Mouse (Mus musculus): ENCODE measurements around the gene Akna.

Akna gene

DNA sequence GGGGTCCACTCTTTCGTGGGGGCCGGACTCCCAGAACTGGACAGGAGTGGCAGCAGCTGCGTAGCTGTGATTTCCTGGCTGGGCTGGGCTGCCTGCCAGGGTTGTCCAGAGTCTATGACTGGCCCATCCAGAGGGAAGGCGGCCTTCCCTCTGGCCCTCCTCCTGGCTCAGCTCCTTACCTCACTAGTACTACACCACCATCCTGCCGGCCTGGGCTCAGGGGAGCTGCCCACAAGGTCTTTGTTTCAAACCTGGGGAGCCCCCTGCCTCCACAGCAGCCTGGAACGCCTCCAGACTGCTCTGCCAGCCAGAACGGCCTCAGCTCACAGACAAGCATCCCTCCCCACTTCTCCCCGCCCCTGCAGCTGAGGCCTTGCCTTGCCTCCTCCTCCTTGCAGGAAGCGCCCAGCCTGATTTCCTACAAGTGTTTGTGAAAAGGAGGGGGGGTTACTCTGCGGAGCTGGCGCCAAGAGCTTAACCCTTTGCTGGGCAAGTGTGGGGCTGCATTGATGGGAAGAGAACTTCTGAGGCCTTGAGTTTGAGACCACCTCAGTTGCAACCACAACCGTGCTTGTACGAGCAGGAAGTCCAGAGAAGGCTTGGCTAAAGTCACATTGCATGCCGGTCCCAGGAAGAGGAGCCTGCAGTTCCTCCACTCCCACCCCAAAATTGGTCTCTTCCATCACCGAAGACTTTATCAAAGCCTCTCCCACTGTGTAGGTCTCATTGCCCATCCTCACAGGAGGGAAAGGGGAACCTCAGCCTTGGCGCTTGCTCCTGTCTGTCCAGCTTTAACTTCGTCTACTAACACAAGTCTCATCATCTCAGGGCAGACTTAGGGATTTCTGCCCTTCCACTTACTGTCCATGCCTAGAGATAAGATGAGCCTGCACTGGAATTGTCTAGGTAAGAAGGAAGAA lies at the start of gene Akna:
Akna (minus strand) TSS at position 315 of the 920 bp plus-strand sequence.
- DNase-seq (ENCODE audit: extremely low read depth, insufficient read length, low spot score) = peak; percentile 96

DNA sequence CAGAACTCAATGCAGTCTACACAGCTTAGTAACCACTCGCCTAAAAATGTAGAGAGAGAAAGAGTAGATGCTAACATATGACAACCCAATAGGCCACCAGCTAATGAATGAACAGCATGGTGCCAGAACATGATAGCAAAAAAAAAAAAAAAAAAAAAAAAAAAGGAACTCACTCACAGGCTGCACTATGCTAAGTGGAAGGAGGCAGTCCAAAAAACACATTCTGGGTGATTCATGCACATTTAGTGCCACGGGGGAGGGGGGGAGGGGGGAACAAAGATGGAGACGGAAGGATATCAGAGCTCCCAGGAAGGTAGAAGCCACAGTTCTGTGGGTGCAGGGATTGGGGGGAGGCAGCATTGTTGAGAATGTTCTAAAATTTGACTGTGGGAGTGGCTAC lies 49.4 kb upstream of the Akna start:
- no peak for DNase-seq (ENCODE audit: extremely low read depth, insufficient read length, low spot score)

DNA sequence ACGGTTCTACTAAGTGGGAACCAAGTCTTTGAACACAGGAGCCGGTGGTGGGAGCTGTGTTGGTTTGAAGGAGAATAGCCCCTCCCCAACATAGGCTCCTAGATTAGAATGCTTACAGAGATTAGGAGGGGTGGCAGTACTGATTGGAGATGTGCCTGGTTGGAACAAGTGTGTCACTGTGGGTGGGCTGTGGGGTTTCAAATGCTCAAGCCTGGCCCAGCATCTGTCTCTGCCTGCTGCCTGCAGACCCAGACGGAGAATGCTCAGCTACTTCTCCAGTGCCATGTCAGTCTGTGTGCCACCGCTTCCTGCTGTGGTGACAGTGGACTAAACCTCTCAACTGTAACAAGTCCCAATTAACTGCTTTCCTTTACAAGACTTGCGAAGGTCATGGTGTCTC lies 47.4 kb upstream of the Akna start:
- no peak for DNase-seq (ENCODE audit: extremely low read depth, insufficient read length, low spot score)

DNA sequence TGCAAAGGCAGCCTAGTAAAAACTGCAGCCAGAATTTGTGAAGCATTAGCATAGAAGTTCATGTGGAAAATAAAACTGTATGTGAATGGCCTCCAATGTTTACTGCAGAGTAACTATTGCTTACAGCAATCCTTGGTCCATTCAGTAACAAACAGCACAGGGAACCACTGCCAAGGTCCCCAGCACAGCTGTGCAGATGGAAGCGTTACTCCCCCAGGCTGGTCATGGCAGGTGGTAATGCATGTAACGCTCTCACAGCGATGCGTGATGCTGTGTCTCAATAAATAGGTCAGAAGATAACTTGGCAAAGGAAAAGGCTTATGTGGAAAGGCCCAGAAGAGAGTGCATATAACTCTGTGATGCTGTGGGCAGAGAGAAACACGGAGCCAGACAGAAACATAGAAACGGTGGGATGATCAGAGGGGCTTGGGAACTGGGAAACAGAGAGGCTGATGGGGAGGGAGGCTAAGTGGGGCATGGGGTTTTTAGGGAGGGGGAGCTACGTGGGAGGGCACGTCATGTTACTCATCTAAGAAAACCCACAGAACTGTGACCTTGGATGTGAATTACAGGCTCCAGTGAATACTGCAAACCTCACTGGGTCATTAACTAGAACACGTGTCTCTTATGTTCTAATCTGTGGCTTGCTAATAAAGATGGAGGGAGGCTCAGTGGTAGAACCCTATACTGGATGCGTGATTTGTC lies 41.4 kb upstream of the Akna start:
- DNase-seq (ENCODE audit: extremely low read depth, insufficient read length, low spot score) = no peak

DNA sequence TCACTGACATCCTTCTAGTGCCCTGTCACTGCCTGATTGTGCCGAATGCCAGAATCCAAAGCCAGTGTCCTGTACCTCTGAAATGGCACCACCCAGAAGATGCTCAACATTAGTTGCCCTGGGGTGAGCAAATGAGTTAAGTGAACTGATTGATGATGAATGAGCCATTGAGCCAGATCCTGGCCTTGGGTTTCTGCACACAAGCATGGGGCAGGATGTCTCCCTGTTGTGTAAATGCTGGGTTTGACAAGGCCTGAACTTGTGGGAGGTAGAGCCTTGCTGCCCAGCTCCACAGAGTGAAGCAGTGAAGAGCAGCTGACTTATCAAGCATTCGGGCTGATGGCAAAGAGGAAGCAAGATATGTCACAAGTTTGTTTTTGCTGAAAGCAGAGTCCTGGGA lies 39.9 kb upstream of the Akna start:
- no peak for DNase-seq (ENCODE audit: extremely low read depth, insufficient read length, low spot score)

DNA sequence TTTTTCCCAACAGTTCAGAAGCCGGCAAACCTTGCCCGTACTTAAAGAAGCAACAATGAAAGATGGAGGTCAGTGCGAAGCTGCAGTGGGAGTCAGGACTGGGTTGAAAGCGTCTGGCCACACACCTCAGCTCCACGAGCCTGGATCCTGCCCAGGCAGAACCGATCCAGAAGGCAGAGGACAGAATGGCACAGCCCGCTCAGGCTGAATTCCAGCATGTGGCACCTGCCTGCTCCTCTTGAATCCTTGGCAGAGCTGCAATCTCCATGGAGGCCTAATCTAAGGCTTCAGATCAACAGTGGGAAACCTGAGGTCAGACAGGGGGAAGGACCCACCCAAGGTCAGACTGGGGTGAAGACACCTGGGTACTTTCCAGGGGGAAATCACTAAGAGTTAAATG lies 38.5 kb upstream of the Akna start:
- DNase-seq (ENCODE audit: extremely low read depth, insufficient read length, low spot score) = no peak

DNA sequence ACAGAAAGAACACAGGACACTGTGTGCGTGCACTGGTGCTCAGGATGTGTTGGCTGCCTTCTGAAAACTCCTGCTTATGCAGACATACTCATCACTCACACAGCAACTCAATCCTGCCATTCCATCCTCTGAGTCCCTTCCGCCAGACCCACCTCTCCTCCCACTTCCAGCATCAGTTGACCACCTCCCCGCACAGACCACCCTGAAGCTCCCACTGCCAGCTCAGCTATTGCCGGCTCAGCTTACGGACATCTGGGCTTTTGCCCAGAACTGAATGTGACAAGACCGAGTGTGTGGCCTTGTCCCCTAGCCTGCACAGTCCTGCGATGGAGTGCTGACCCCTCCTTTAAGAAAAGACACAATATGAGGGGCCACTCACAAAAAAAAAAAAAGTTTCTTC lies 37.1 kb upstream of the Akna start:
- DNase-seq (ENCODE audit: extremely low read depth, insufficient read length, low spot score) = no peak

DNA sequence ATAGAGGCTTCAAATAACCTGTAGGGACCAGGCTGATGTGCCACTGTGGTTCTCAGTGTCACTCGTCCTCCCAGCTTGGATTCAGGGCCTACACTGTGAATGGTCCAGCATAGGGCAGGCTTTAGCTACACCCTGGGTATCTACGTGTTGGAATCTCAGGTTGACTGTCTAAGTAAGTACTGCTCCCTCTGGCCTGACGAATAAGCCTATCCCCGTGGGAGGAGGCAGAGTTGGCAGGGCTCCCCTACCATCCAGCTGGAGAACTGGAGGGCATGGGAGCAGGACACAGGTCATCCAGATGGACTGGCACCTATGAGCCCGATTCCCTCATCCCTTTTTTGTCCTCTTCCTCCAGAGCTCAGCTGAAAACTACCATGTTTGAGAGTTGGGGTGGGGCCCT lies 34.8 kb upstream of the Akna start:
- DNase-seq (ENCODE audit: extremely low read depth, insufficient read length, low spot score) = no peak

DNA sequence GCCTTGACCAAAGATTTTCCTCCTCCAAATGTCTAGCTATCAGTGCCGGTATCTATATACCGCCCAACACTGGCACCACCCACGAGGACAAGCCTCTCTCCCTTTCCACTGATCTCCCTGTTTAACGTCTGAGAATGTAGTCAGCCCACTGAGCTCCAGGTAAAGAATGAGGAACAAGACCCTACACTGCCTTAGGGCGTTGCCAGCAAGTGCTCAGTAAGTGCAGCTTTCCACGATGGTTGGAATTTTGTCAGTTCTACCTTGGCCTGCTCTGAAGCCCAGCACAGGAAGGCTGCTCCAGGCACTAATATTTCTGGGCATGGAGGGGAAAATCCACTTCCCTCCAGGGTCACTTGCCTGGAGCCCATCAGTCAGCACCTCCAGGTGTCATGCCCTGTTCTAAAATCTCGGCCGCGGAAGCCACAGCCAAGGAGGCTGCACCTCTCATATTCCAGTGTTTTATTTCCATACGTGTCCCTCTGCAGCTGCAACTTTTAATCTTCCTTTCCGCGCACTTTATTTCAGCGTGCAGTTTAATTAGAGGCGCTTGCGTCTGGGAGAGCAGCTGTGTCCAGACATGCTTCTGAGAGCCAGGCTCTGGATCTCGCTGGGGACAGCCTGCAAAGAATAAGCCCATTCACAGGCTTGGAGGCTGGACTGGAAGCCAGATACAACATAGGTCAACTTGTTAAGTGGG lies 34.1 kb upstream of the Akna start:
- DNase-seq (ENCODE audit: extremely low read depth, insufficient read length, low spot score) = no peak

DNA sequence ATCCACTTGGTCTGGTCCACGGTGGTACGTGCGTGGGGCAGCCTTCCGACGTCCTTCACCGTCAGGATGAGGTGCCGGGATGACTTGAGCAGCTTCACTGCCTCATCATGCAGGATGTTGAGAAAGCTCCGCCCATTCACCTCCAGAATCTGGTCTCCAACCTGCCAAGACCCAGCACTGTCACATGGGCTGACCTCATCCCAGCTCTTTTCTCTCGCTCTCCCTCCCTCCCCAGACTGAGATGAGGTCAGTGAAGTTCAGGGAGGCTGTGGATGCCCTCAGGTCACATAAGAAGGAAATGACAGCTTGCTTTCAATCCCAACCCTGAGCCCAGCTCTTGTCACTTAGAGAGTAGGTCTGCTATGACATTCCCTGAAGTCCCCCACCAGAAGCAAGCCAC lies 32.2 kb upstream of the Akna start:
- no peak for DNase-seq (ENCODE audit: extremely low read depth, insufficient read length, low spot score)

DNA sequence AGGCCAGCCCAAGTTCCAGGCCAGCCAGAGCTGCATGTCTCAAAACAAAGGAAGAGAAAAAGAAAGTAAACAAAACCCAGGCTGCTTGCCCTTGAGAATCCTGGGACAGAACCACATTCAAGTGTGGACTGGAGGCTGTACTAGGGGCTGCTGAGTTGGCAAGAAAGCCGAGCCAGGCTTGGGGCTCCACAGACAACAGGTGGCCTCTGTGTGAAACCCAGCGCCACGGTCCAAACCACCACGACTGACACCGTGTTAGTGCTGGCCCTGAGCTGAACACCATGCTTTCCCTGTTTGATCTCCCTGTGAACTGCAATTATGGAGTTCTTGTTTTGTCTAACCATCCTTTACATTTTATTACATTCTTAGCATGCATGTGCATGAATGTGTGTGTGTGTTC lies 27.9 kb upstream of the Akna start:
- DNase-seq (ENCODE audit: extremely low read depth, insufficient read length, low spot score) = no peak

DNA sequence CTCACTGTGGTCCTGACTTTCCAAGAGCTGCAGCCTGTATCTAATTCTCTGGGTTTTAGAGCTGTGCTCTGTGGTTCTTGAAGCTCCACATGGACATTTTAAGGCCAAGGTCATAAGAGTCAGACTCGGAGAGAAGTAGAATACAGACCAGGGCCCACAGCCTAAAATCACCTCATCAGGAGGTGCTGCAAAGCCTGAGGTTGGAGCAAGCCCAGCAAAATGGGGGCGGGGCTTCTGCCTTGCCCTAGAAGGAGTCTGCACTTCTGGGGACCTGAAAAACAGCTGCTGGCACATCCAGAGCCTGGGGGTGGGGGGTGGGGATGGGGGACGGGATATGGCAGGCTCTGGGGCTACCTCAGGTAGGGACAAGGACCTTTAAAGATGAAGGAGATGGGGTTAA lies 27.2 kb upstream of the Akna start:
- DNase-seq (ENCODE audit: extremely low read depth, insufficient read length, low spot score) = no peak

DNA sequence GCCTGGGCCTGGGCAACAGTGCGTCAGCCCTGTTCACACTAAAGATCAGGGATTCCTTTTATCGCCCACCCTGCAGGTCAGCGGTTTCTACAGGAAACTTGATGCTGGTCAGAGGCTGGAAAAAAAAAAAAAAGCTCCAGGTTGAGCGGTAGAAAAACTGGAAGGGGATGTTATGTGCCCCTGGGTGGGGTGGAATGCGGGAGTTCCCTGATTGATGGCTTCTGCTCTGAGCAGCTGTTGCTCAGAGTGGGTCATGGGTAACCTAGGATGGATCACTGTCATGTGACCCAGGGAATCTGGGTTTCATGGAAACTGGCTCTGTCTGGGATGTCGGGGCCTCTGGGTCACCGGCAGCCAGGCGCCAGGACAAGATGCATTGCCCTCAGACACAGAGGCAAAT lies 23.2 kb upstream of the Akna start:
- no peak for DNase-seq (ENCODE audit: extremely low read depth, insufficient read length, low spot score)

DNA sequence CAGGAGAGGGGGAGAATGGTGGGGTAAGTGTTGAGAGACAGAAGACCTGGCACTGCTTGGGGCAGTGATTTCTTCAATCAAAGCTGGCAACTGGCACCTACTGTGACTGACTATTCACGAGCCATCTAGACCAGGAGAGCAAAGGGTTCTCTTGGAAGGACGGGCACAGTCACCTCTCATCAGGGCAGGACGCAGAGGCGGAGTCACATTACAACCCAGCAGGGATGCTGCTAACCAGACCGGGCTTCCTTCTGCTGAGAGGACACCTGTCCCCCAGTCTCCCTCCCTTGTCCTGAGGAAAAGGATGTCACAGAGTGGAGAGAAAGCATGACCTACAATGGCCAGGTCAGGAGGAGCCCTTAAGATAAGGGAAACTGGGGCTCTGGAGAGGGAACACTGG lies 20.7 kb upstream of the Akna start:
- DNase-seq (ENCODE audit: extremely low read depth, insufficient read length, low spot score) = no peak

DNA sequence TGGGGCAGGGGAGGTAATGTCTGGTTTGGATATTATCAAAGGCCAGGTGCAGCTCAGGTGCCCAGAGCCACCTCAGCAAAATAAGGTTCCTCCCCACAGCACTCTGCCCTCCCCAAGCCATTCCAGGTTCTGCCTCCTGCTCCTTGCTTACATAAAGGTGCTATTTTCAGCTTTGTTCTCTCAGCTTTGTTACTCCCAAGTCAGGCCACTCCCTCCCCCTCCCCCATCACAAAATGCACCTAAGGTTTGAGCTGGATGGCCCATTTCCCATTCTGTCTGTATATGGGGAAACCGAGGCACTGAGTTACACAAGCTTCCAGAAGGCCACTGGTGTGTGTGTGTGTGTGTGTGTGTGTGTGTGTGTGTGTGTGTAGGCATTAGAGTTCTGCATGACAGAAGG lies 20.1 kb upstream of the Akna start:
- DNase-seq (ENCODE audit: extremely low read depth, insufficient read length, low spot score) = no peak

DNA sequence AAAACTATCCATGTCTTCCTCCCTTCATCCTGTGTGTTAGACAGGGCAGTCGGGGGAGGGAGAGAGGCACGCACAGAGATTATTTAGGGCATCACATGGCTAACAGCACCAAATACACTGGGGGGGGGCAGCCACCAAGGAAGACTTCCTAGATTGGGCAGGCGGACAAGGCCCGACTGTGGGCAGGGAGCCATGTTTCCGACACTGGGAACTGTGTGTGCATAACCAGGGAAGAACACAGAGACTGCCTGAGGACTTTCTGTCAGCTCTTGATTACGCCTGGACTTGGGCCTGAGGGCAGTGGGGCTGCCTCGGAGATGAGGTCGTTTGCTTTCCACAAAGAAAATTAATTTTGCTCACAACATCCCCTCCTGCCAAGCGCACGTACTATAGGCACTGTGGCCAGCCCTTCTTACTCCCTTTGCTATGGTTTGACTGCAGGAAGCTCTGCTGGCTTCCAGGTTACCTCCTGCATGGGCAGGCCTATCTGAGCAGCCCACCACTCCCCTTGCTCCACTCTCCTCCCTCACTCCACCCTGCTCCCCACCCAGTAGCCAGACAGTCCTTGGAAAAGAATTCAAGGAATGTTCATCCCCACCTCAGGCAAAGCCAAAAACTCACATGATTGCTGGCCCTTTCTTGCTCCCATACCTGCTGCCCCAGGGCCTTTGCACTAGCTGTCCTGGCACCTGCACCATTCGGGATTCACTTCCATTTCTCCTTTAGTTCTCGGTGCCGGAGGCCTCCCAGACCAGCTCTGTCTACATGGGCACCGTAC lies 17.2 kb upstream of the Akna start:
- no peak for DNase-seq (ENCODE audit: extremely low read depth, insufficient read length, low spot score)

DNA sequence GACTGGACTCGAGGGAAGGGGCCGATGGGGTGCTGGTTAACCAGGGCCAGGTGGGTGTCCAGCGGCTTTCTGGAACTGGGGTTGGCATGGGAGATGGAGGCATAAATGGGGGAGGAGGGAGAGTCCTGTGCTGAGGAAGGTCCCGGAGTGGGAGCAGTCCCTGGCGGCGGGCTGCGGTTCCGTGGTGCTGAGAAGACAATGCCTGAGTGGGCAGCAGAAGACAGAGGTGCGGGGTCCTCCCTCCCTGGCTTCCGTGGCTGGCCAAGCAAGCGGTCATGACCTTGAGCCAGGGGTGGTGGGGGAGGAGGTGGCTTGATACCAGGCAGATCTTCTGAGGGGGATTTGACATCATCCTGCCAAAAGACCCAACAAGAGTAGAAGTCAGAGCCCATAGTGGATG lies 15.1 kb upstream of the Akna start:
- no peak for DNase-seq (ENCODE audit: extremely low read depth, insufficient read length, low spot score)

DNA sequence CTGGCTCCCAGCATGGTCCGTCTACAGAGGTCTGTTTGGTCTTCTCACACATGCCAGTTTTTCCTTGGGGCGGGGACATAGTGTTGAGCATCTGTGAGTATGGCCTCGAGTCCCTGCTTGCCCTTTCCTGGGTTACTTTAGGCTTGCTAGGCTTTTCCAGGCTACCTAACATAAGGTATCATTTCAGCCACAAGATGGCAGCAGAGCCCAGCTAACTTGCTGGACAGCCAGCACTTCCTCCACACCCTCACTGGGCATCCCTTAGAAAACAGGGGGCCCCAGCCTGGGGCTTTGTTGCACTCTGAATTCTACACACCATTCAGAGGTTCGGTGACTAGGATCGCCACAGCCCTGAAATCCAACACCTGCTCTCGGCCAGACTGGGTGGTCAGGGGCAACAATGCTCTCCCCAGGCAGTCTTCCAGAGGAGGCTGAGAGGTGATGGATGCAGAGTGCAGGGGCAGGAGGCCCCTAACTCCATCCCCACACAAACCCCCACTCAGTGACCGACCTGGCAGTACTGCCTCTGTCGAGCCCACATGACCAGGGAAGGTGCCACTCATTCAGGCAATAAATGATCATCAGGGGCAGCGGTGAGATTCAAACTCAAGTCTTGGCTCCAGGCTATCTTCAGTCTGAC lies 14.3 kb upstream of the Akna start:
- peak; percentile 45 for DNase-seq (ENCODE audit: extremely low read depth, insufficient read length, low spot score)

DNA sequence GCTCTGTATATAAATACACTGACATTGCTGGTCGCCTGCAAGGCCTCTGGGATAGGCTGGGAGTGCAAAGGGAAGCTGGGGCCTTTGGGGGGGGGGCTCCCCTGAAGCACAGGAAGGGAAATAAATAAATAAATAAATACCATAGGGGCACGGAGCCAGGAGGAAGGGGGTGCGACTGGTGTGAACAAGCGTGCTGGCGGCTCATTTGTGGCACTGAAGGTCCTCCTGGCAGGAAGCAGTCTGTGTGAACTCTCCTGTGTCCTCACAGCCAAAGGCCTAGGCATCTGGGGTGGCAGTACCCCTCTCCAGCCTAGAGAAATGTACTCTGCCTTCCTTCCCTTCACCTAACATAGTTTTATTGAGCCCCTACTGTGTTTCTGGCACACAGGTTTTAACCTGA lies 11.8 kb upstream of the Akna start:
- no peak for DNase-seq (ENCODE audit: extremely low read depth, insufficient read length, low spot score)

DNA sequence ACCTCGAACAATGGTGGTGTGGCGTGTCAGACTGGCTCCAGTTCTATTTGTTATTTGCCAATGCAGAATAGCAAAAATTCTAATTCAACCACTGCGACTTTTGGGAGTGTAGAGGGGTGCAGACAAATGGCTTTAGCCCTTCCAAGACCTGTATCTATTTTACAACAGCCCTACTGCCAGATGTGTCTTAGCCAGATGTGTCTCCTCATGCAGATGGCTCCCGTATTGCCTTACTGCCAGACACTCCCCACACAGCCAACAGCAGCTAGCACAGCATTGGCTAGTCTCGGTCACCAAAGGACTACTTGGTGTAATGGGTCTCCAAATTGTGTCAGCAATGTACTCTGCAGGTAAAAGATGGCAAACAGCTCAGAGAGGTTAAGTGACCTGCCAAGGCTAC lies 8.1 kb upstream of the Akna start:
- no peak for DNase-seq (ENCODE audit: extremely low read depth, insufficient read length, low spot score)

Measured in 3134 (cell line).